Mouse (Mus musculus): ENCODE data around the gene Timm9.

GRCm38 (mm10) chr12:71136130-71136973, at the start of gene Timm9, which contains the start of gene 2700049A03Rik:
- TF ChIP-seq CTCF (IDR thresholded peaks at IDR 0.05) (peak; percentile 4; the same call in 1 of the 2 replicates), EP300 (IDR thresholded peaks at IDR 0.05) (no peak; the same call in 1 of the 2 replicates)
